Mouse (Mus musculus): ENCODE measurements around the gene Gcg.

DNA sequence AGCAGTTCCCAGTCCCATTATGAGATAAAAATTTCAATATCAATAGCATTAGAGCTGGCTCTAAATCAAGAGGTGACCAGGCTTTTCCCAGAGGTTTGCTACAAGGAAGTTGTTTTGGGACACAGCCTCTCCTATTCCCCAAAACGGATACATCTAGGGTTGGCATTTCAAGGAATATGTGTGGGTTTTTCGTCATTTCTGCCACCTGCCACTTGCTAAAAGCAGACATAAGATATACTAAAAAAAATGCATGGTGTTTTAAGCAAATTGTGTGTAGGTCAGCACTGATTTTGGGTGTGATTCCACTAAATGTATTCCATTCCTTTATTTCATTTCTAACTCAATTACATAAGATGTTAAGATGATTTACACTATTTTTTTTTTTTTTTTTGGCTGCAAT is 34.3 kb upstream of the Gcg start:
- TF ChIP-seq CTCF (IDR thresholded peaks at IDR 0.05; ENCODE audit: low read depth, low read length) (no peak), GATA1 (IDR thresholded peaks at IDR 0.05; ENCODE audit: borderline replicate concordance, low read length) (no peak), TAL1 (conservative IDR thresholded peaks at IDR 0.05; ENCODE audit: low read depth, low read length) (no peak), POLR2AphosphoS5 (IDR thresholded peaks at IDR 0.05; ENCODE audit: insufficient replicate concordance, low read depth, low read length) (no peak), GATA2 (IDR thresholded peaks at IDR 0.05; ENCODE audit: borderline replicate concordance, low read depth, low read length) (no peak)

Data from G1E (cell line).